Mouse (Mus musculus) forebrain, postnatal 0 days (tissue): ENCODE results near the gene Soga1. TPM values are rescaled to one million over a fixed set of nuclear protein-coding genes. Genes with fewer than 3 reads are reported as not detected.

Experiments used
- ATAC-seq: fragments of 200-750 bp; cut with Nextera tagmentation; 2 replicates; pipeline ENCODE4 v1.8.0; 2017; ENCODE audit warnings: mild to moderate bottlenecking, moderate library complexity
- DNase-seq: peaks from one replicate; pipeline ENCODE4 v3.0.0-alpha.2; 2015
- H3K27ac ChIP-seq: fragments of 300-500 bp; sonication (generic); 2 replicates; pipeline ENCODE4 v1.5.1; 2014; ENCODE audit warnings: low read depth, mild to moderate bottlenecking, antibody characterized with exemption, low read length, moderate library complexity, mixed read lengths
- H3K27me3 ChIP-seq: fragments of 300-500 bp; sonication (generic); 2 replicates; pipeline ENCODE4 v1.6.1; 2014; ENCODE audit warnings: mild to moderate bottlenecking, low read length, mixed read lengths; ENCODE audit not compliant: insufficient read depth
- H3K36me3 ChIP-seq: fragments of 300-500 bp; sonication (generic); 2 replicates; pipeline ENCODE4 v1.6.1; 2014; ENCODE audit warnings: mild to moderate bottlenecking, moderate library complexity; ENCODE audit not compliant: insufficient read depth
- H3K4me1 ChIP-seq: fragments of 300-500 bp; sonication (generic); 2 replicates; pipeline ENCODE4 v1.6.1; 2014; ENCODE audit warnings: antibody characterized with exemption; ENCODE audit not compliant: insufficient read depth
- H3K4me2 ChIP-seq: fragments of 300-500 bp; sonication (generic); 2 replicates; pipeline ENCODE4 v1.6.1; 2014; ENCODE audit warnings: low read depth, mild to moderate bottlenecking, moderate library complexity
- H3K4me3 ChIP-seq: fragments of 300-500 bp; sonication (generic); 2 replicates; pipeline ENCODE4 v1.5.1; 2014; ENCODE audit warnings: low read depth, low read length, mixed read lengths
- H3K9ac ChIP-seq: fragments of 300-500 bp; sonication (generic); 2 replicates; pipeline ENCODE4 v1.6.1; 2014; ENCODE audit warnings: mild to moderate bottlenecking
- H3K9me3 ChIP-seq: fragments of 300-500 bp; sonication (generic); 2 replicates; pipeline ENCODE4 v1.6.1; 2016; ENCODE audit warnings: low read length
- CTCF ChIP-seq: sonication (generic); IDR thresholded peaks from 2 replicates; pipeline ENCODE4 v1.5.1; 2016; ENCODE audit warnings: antibody characterized with exemption, control low read depth, low read depth
- WGBS: fragments of 180-500 bp; shearing (Covaris S2); extraction: QIAGEN DNeasy Blood & Tissue Kit; methylation state at CpG from one replicate; pipeline ENCODE4 v1.1.7; 2014; 5-methylcytosine and 5-hydroxymethylcytosine counted together
- polyA plus RNA-seq: library from polyadenylated mRNA; unstranded; fragments of >200 nt; fragmentation: Nextera tagmentation; extraction: Ambion mirVana; gene quantifications from 2 replicates; pipeline ENCODE4 v1.2.1, GENCODE M21; 2015
- total RNA-seq: library from RNA; depleted of rRNA; stranded (reverse); fragments of >200 nt; gene quantifications from 2 replicates; pipeline ENCODE4 v1.2.3, GENCODE M21; 2014

Gene Soga1
- total and polyA plus RNA-seq, 2 experiments from 2014 or later = 3.9 to 93.7 TPM

DNA sequence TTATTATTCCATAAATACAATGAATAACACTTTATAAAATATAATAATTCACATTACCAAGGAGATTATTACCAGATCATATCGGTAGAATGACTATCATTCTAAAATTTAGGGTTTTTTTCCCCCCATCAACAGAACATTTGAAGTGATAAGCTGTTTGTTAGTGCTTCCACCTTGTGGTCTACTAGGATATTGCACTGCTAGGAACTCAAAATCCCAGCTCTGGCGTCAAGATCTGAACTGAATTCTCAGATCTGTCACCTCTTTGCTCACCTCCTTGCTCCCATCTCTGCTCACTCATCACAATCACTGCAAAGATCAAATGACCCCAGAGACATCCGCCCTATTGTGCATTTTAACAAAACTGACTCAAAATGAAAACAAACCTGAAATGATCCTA is 37.9 kb upstream of the Soga1 start:
- Histone ChIP-seq H3K27ac (no peak overlapping the region), H3K4me2 (no peak overlapping the region), H3K4me3 (no peak overlapping the region), H3K4me1 (no peaks in the 10 kb centered on the region), H3K27me3 (no peaks in the 10 kb centered on the region), H3K36me3 (peaks cover 13% of the 10 kb centered on the region), H3K9ac (no peak overlapping the region), H3K9me3 (no peaks in the 10 kb centered on the region)
- DNase-seq (peak; percentile 75), ATAC-seq (no peak)
- 27% methylated on average over 3 of the region's 3 CpGs for WGBS
- TF ChIP-seq CTCF = peak; percentile 77

DNA sequence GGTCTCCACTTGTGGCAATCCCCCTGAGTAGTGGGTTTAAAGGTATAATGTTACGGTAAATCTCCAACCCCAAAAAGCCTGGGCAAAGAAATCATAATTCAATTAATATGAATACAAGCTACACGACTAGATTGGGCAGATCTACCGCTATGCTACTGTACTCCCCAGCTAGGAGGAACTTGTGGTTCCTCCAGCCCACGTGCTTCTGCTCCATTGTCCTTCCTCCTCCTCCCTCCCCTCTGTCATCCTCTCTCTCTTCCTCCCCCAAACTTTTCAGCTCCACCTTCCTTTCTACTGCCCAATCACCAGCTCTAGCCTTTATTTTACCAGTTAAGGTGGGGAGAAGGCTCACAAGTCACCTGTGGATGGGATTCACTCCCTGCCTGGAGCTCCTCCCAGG is 29.2 kb upstream of the Soga1 start:
- ATAC-seq (no peak), DNase-seq (no peak)
- peaks cover 6% of the 10 kb centered on the region; the same call in 1 of the 2 replicates for H3K36me3 ChIP-seq
- no peak overlapping the region for H3K27ac ChIP-seq
- H3K9me3 ChIP-seq = no peaks in the 10 kb centered on the region
- no peak overlapping the region for H3K4me3 ChIP-seq
- no peak overlapping the region for H3K9ac ChIP-seq
- H3K4me2 ChIP-seq = no peak overlapping the region
- TF ChIP-seq CTCF = no peak
- H3K4me1 ChIP-seq = no peaks in the 10 kb centered on the region
- no peaks in the 10 kb centered on the region for H3K27me3 ChIP-seq
- 91% methylated on average over 4 of the region's 4 CpGs for WGBS

DNA sequence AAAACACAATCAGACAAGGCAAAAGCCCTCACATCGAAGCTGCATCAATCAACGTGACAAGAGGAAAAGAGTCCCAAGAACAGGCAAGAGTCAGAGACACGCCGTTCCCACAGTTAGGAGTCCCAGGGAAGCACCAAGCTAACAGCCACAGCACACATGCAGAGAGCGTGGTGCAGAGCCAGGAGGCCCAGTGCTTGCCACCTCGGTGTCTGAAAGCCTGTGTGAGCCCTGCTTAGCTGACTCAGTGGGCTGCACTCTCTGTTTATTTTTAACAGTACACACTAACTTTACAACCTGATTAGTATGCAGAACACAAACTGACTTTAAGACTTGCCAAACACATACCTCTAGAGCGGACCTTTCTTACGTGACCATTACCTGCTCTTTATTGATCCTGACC is 25.4 kb upstream of the Soga1 start:
- H3K9ac ChIP-seq = no peak overlapping the region
- WGBS = 90% methylated on average over 8 of the region's 8 CpGs
- ATAC-seq (no peak), DNase-seq (no peak)
- no peak overlapping the region for H3K4me2 ChIP-seq
- no peak overlapping the region for H3K4me3 ChIP-seq
- no peaks in the 10 kb centered on the region for H3K9me3 ChIP-seq
- H3K27ac ChIP-seq = no peak overlapping the region
- no peaks in the 10 kb centered on the region for H3K4me1 ChIP-seq
- no peak for TF ChIP-seq CTCF
- no peaks in the 10 kb centered on the region for H3K27me3 ChIP-seq
- H3K36me3 ChIP-seq = peaks cover 12% of the 10 kb centered on the region

DNA sequence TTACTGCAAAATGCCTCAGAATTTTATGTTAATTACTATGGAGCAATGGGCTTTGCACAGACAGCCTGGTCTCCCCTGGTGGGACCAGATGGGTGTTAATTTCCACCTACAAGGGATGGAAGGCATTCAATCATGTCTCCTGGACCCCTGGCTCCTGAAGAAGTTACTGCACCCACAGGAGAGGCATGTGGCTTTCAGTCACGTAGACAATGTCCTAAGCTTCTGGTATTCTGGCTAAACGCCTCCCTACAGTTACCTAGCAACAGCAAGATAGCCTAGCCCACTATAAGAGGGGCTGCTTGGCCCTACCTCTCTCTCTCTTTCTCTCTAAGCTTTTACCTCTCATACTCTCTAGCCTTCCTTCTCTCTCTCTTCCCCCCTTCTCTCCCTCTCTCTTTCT is 23.2 kb upstream of the Soga1 start:
- Histone ChIP-seq H3K4me1 (no peaks in the 10 kb centered on the region), H3K27me3 (no peaks in the 10 kb centered on the region), H3K27ac (no peak overlapping the region), H3K9me3 (no peaks in the 10 kb centered on the region), H3K4me3 (no peak overlapping the region), H3K4me2 (no peak overlapping the region), H3K36me3 (peaks cover 10% of the 10 kb centered on the region), H3K9ac (no peak overlapping the region)
- TF ChIP-seq CTCF = no peak
- 32% methylated on average over 2 of the region's 2 CpGs for WGBS
- no peak for DNase-seq
- ATAC-seq = no peak

DNA sequence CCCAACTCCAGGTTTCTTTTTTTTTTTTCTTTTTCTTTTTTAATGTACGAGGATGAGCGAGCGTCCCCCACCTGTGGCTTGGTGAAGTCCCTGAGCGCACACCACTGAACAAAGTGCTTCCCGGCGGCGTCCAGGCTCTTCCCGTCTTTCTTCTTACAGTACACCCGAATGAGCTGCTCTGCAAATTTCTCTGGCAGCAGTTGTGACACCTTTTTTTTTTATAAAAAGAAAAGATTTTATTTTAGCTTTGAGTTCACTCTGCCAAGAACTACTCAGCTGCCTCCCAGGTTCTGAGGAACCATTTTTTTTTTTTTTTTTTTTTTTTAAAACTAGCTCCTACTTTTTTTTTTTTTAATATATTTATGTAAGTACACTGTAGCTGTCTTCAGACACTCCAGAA is 22.6 kb upstream of the Soga1 start:
- H3K36me3 ChIP-seq = peaks cover 10% of the 10 kb centered on the region
- H3K9me3 ChIP-seq = no peaks in the 10 kb centered on the region
- H3K27ac ChIP-seq = no peak overlapping the region
- no peak for ATAC-seq
- no peak overlapping the region for H3K9ac ChIP-seq
- DNase-seq = no peak
- 89% methylated on average over 9 of the region's 9 CpGs for WGBS
- no peaks in the 10 kb centered on the region for H3K4me1 ChIP-seq
- no peaks in the 10 kb centered on the region for H3K27me3 ChIP-seq
- TF ChIP-seq CTCF = no peak
- H3K4me3 ChIP-seq = no peak overlapping the region
- no peak overlapping the region for H3K4me2 ChIP-seq

DNA sequence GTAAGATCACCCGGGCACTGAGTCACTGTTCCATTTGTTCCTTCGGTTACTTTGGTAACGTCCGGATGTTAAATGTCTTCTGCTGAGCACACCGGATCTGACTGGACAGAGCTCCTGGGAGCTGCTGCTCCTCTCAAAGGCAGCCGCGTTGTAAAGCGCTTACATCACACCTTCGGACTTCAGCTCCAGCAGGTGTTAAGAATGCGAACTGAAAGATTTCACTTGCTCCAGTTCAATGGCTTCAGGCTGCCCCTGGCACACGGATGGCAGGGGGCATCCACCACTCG is 21.2 kb upstream of the Soga1 start:
- H3K36me3 ChIP-seq = peaks cover 10% of the 10 kb centered on the region
- H3K9me3 ChIP-seq = no peaks in the 10 kb centered on the region
- no peak overlapping the region for H3K4me2 ChIP-seq
- WGBS = 88% methylated on average over 12 of the region's 12 CpGs
- ATAC-seq = no peak
- H3K27ac ChIP-seq = no peak overlapping the region
- H3K4me1 ChIP-seq = no peaks in the 10 kb centered on the region
- H3K4me3 ChIP-seq = no peak overlapping the region
- no peaks in the 10 kb centered on the region for H3K27me3 ChIP-seq
- TF ChIP-seq CTCF = no peak
- no peak for DNase-seq
- no peak overlapping the region for H3K9ac ChIP-seq

DNA sequence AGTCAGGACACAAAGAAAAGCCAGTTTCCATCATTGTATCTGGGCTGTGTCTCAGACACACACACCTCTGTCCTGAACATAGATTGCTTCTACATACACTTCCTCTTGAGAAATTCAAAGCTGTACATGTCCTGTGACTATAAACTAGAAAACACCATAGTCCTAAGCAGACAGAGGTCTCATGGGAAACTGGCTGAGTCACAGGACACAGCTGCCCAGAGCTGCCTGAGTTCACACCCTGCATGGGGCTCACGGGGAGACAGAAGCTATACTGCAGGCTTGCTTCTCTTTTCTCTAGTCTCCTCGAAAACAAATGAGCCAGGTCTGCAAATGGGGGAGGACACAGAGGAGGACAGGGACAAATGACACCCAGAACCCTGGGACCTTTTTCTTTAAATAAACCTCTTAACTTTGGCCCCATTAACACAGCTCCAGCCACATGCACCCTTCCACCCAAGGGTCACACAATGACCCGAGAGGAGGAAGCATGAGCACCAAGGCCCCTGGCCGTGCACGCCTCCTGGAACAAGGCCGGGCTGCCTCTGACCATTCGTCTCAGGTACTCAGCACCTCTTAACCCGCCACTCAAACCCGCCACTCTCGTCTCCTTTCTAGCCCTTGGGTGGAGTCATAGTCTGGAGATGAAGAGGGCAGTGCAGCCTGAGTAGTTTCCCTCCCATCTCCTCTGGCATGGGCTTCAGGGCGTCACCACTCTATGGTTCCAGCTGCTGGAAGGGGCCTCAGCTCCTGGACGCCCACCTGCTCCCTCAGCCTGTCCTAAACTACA is 20.7 kb upstream of the Soga1 start:
- no peak overlapping the region for H3K27ac ChIP-seq
- H3K4me2 ChIP-seq = no peak overlapping the region
- no peak for ATAC-seq
- H3K36me3 ChIP-seq = peaks cover 10% of the 10 kb centered on the region
- H3K27me3 ChIP-seq = no peaks in the 10 kb centered on the region
- 90% methylated on average over 12 of the region's 12 CpGs for WGBS
- no peak overlapping the region for H3K9ac ChIP-seq
- no peaks in the 10 kb centered on the region for H3K4me1 ChIP-seq
- DNase-seq = no peak
- no peak for TF ChIP-seq CTCF
- H3K9me3 ChIP-seq = no peaks in the 10 kb centered on the region
- no peak overlapping the region for H3K4me3 ChIP-seq
